14 mouse cellular contexts compared by ENCODE assay signal in the genomic region with DNA sequence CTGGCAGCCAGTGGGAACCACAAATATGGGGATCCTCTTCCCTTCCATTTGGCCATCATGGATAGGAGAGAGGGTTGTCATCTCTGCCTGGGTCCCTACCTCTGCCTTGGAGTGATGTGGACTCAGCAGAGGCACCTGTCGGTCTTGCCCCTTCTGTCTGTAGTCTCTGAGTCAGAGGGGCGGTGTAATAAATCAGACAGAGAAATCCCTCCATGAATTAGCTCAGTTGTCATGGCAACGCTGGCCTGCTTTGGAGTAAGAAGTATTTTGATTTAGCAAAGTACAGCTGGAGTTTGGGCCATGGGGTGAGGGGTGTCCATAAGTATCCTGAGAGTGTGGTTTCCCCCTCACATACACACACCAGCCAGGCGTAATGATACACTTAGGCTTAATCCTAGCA. TPM values are rescaled to one million over a fixed set of nuclear protein-coding genes. Genes with fewer than 3 reads are reported as not detected.
A peak's percentile ranks its signal among the peaks of the same experiment; 100 is the strongest.
DNase-seq lines count a peak whose midpoint lies in the region; ATAC-seq lines count a peak whose summit lies in the region.
"Had no signal": no experiment of that assay in that cellular context is flagged by ENCODE, and none has a peak within 500 bp of the region (broad histone marks: within the 10 kb centered on the region; RNA-seq: fewer than 3 reads in every experiment).

No protein-coding gene starts in this region.

- no peak for ATAC-seq in hindbrain, embryonic 13.5 days (ENCODE audit: low FRiP score)
- no peak for ATAC-seq in neural tube, embryonic 14.5 days (ENCODE audit: low read depth)
- ATAC-seq in erythroid progenitor cell, adult 5-6 weeks (replicated peaks; ENCODE audit: low FRiP score, poor library complexity, severe bottlenecking), result no peak

- WGBS in hindbrain, embryonic 13.5 days, result 65% methylated on average over 4 of the region's 4 CpGs
- WGBS in neural tube, embryonic 14.5 days, result 70% methylated on average over 4 of the region's 4 CpGs

- H3K36me3 ChIP-seq in hindbrain, embryonic 13.5 days, result peaks cover 1% of the 10 kb centered on the region
- no peaks in the 10 kb centered on the region for H3K36me3 ChIP-seq in neural tube, embryonic 14.5 days (ENCODE audit: control insufficient read depth, insufficient read depth, low read length)
- H3K36me3 ChIP-seq: limb, embryonic 15.5 days had no signal

- H3K4me2 ChIP-seq in hindbrain, embryonic 13.5 days, result peak overlapping the region; percentile 91
- peak overlapping the region; percentile 69 for H3K4me2 ChIP-seq in neural tube, embryonic 14.5 days (ENCODE audit: low read depth, low read length)
- H3K4me2 ChIP-seq: limb, embryonic 15.5 days had no signal

- H3K27me3 ChIP-seq in hindbrain, embryonic 13.5 days, result 0 out of 2 replicates have a peak, but pooled peaks cover 4% of the 10 kb centered on the region
- H3K27me3 ChIP-seq in neural tube, embryonic 14.5 days (ENCODE audit: control insufficient read depth, insufficient read depth, low read length), result no peaks in the 10 kb centered on the region

- peaks cover 56% of the 10 kb centered on the region for H3K4me1 ChIP-seq in hindbrain, embryonic 13.5 days (replicated peaks)
- peaks cover 26% of the 10 kb centered on the region for H3K4me1 ChIP-seq in neural tube, embryonic 14.5 days (ENCODE audit: control insufficient read depth, insufficient read depth, low read length)

- DNase-seq in adrenal gland, postnatal 36 days, result peak; percentile 59 to 61
- no peak for DNase-seq in adrenal gland, postnatal 4 days (ENCODE audit: low spot score in 2 of 2)
- peak; percentile 27 for DNase-seq in retina, postnatal 1 day
- no peak for DNase-seq in retina, embryonic 14.5 days (ENCODE audit: low spot score)
- no peak for DNase-seq in heart, postnatal 25 days (ENCODE audit: low spot score)
- DNase-seq: adrenal gland, postnatal 25 days; cerebellum, postnatal 10 days; kidney, postnatal 36 days; lung, postnatal 36 days had no signal

- H3K9me3 ChIP-seq in hindbrain, embryonic 13.5 days, result no peaks in the 10 kb centered on the region
- no peaks in the 10 kb centered on the region for H3K9me3 ChIP-seq in neural tube, embryonic 14.5 days (ENCODE audit: control insufficient read depth, low read length)
- H3K9me3 ChIP-seq: limb, embryonic 15.5 days had no signal

- peak overlapping the region; percentile 99 for H3K27ac ChIP-seq in hindbrain, embryonic 13.5 days
- H3K27ac ChIP-seq in neural tube, embryonic 14.5 days (ENCODE audit: low read depth, low read length), result no peak overlapping the region
- H3K27ac ChIP-seq: limb, embryonic 15.5 days had no signal

- intact Hi-C loops in heart, postnatal 25 days (cut with DNase I), result no loop called here

- H3K9ac ChIP-seq in hindbrain, embryonic 13.5 days, result peak overlapping the region; percentile 97
- peak overlapping the region; percentile 84; the same call in 1 of the 2 replicates for H3K9ac ChIP-seq in neural tube, embryonic 14.5 days (replicated peaks; ENCODE audit: low read depth, low read length)
- H3K9ac ChIP-seq: limb, embryonic 15.5 days had no signal

- peak overlapping the region; percentile 87 for H3K4me3 ChIP-seq in hindbrain, embryonic 13.5 days
- H3K4me3 ChIP-seq in neural tube, embryonic 14.5 days (ENCODE audit: low read depth, low read length), result peak overlapping the region; percentile 70; the same call in 1 of the 2 replicates

RNA-seq across cellular contexts. Expression of gene Caskin1, which starts 2.0 kb away (rescaled TPM):
- total RNA-seq in adrenal gland, postnatal 36 days (2021), result 10 to 100 TPM; 14.7 to 25.7 TPM
- total RNA-seq in adrenal gland, postnatal 4 days (2021), result 10 to 100 TPM; 62.4 to 65.2 TPM
- 32.8 and 34.3 TPM in 2 replicates for polyA plus RNA-seq in hindbrain, embryonic 13.5 days (2015; fragmentation: Nextera tagmentation; extraction: Ambion mirVana)
- polyA plus RNA-seq in neural tube, embryonic 14.5 days (2014; fragmentation: Nextera tagmentation; extraction: Ambion mirVana), result 44.9 and 52.2 TPM in 2 replicates
- not detected in 2 replicates for total RNA-seq in erythroid progenitor cell, adult 5-6 weeks (2015; ENCODE audit: low replicate concordance)
- not detected in 2 replicates for total RNA-seq in erythroid progenitor cell, adult 5-6 weeks (2017; ENCODE audit: low replicate concordance)
- under 1 TPM; 0.14 to 0.39 TPM for total RNA-seq in heart, postnatal 25 days (2021)
- total RNA-seq: granulocyte monocyte progenitor cell, adult 5-6 weeks had no signal

RNA-seq across cellular contexts. Expression of gene Mlst8, which starts 11.5 kb away (rescaled TPM):
- 10 to 100 TPM; 22.8 to 24.3 TPM for total RNA-seq in adrenal gland, postnatal 36 days (2021)
- total RNA-seq in adrenal gland, postnatal 4 days (2021), result 10 to 100 TPM; 28.0 to 30.0 TPM
- polyA plus RNA-seq in hindbrain, embryonic 13.5 days (2015; fragmentation: Nextera tagmentation; extraction: Ambion mirVana), result 35.5 and 36.1 TPM in 2 replicates
- 36.2 and 38.0 TPM in 2 replicates for polyA plus RNA-seq in neural tube, embryonic 14.5 days (2014; fragmentation: Nextera tagmentation; extraction: Ambion mirVana)
- total RNA-seq in erythroid progenitor cell, adult 5-6 weeks (2015; ENCODE audit: low replicate concordance), result 6.5 and 27.7 TPM in 2 replicates
- 16.8 and 20.5 TPM in 2 replicates for total RNA-seq in erythroid progenitor cell, adult 5-6 weeks (2017; ENCODE audit: low replicate concordance)
- total RNA-seq in heart, postnatal 25 days (2021), result 10 to 100 TPM in 1 of 2 experiments, 1 to 10 TPM in 1; 9.4 to 11.3 TPM

RNA-seq across cellular contexts. Expression of gene Bricd5, which starts 16.7 kb away (rescaled TPM):
- under 1 TPM; 0.30 to 0.46 TPM for total RNA-seq in adrenal gland, postnatal 36 days (2021)
- total RNA-seq in adrenal gland, postnatal 4 days (2021), result under 1 TPM; 0.50 to 0.93 TPM
- 0.27 and 1.2 TPM in 2 replicates for polyA plus RNA-seq in hindbrain, embryonic 13.5 days (2015; fragmentation: Nextera tagmentation; extraction: Ambion mirVana)
- 0.68 TPM in 1 of 2 replicates, not detected in the other for polyA plus RNA-seq in neural tube, embryonic 14.5 days (2014; fragmentation: Nextera tagmentation; extraction: Ambion mirVana)
- total RNA-seq in erythroid progenitor cell, adult 5-6 weeks (2015; ENCODE audit: low replicate concordance), result not detected in 2 replicates
- total RNA-seq in erythroid progenitor cell, adult 5-6 weeks (2017; ENCODE audit: low replicate concordance), result 2.1 TPM in 1 of 2 replicates, not detected in the other
- total RNA-seq in heart, postnatal 25 days (2021), result not detected
- total RNA-seq: granulocyte monocyte progenitor cell, adult 5-6 weeks had no signal
- polyA plus RNA-seq: limb, embryonic 15.5 days had no signal

RNA-seq across cellular contexts. Expression of gene Pgp, which starts 20.2 kb away (rescaled TPM):
- 10 to 100 TPM; 85.9 to 94.4 TPM for total RNA-seq in adrenal gland, postnatal 36 days (2021)
- total RNA-seq in adrenal gland, postnatal 4 days (2021), result 10 to 100 TPM; 44.6 to 46.4 TPM
- 55.4 and 56.9 TPM in 2 replicates for polyA plus RNA-seq in hindbrain, embryonic 13.5 days (2015; fragmentation: Nextera tagmentation; extraction: Ambion mirVana)
- polyA plus RNA-seq in neural tube, embryonic 14.5 days (2014; fragmentation: Nextera tagmentation; extraction: Ambion mirVana), result 73.3 and 75.4 TPM in 2 replicates
- total RNA-seq in erythroid progenitor cell, adult 5-6 weeks (2015; ENCODE audit: low replicate concordance), result 28.1 and 48.6 TPM in 2 replicates
- total RNA-seq in erythroid progenitor cell, adult 5-6 weeks (2017; ENCODE audit: low replicate concordance), result 35.8 and 43.4 TPM in 2 replicates
- total RNA-seq in heart, postnatal 25 days (2021), result 10 to 100 TPM; 42.3 to 43.3 TPM

RNA-seq across cellular contexts. Expression of gene E4f1, which starts 20.3 kb away (rescaled TPM):
- total RNA-seq in adrenal gland, postnatal 36 days (2021), result 10 to 100 TPM; 16.8 to 20.2 TPM
- total RNA-seq in adrenal gland, postnatal 4 days (2021), result 10 to 100 TPM; 31.8 to 35.1 TPM
- 41.9 and 43.5 TPM in 2 replicates for polyA plus RNA-seq in hindbrain, embryonic 13.5 days (2015; fragmentation: Nextera tagmentation; extraction: Ambion mirVana)
- 34.6 and 36.9 TPM in 2 replicates for polyA plus RNA-seq in neural tube, embryonic 14.5 days (2014; fragmentation: Nextera tagmentation; extraction: Ambion mirVana)
- total RNA-seq in erythroid progenitor cell, adult 5-6 weeks (2015; ENCODE audit: low replicate concordance), result 34.8 and 64.5 TPM in 2 replicates
- total RNA-seq in erythroid progenitor cell, adult 5-6 weeks (2017; ENCODE audit: low replicate concordance), result 24.8 and 28.7 TPM in 2 replicates
- total RNA-seq in heart, postnatal 25 days (2021), result 10 to 100 TPM; 11.1 to 11.4 TPM

Comparison
In these comparisons a context has a peak if more than half of its experiments do, and no peak if none do; other contexts are left out.
1. DNase-seq: peak in adrenal gland, postnatal 36 days (2 of 2) and retina, postnatal 1 day (single experiment); none in adrenal gland, postnatal 4 days (0 of 2), retina, embryonic 14.5 days (single experiment) and heart, postnatal 25 days (single experiment).
2. RNA of gene Caskin1, which starts 2.0 kb away (total RNA-seq): 62.4 to 65.2 TPM in adrenal gland, postnatal 4 days and 14.7 to 25.7 TPM in adrenal gland, postnatal 36 days; 0.14 to 0.39 TPM in heart, postnatal 25 days and not detected in erythroid progenitor cell, adult 5-6 weeks; every median in the first group is over 10 times any median in the second.